Mouse (Mus musculus): Measurements from ENCODE around the gene Vat1l.

The Vat1l gene

DNA sequence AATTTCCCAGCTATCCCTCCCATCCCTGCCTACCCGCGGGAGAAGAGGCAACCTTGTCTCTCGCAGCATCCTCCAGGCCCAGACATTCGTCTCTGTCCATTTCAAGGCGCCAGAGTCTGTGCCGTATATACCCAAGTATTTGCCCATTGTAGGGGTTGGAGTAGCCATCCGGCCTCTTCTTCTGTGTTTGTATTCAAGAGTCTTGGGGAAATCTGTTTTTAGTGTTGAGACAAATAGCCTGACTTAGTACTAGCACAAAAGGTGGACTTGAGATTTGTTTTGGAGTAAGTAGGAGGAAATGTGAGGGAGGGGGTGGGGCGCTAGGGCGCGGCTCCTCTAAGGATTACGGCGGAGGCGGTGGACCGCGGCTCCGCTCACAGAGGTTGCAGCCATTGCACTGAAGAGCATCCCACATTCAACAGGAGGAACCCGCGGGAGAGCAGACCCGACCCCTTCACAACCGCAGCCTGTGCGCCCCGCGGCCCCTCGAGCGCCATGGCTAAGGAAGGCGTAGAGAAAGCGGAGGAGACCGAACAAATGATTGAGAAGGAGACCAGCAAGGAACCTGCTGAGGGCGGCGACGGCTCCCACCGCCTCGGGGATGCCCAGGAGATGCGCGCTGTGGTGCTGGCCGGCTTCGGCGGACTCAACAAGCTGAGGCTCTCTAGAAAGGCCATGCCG is at the start of gene Vat1l:
TSS of gene Vat1l (plus strand) at position 392 of the 681 bp plus-strand sequence.
- peak; percentile 13 to 23 for DNase-seq (ENCODE audit: low spot score in 2 of 2)

DNA sequence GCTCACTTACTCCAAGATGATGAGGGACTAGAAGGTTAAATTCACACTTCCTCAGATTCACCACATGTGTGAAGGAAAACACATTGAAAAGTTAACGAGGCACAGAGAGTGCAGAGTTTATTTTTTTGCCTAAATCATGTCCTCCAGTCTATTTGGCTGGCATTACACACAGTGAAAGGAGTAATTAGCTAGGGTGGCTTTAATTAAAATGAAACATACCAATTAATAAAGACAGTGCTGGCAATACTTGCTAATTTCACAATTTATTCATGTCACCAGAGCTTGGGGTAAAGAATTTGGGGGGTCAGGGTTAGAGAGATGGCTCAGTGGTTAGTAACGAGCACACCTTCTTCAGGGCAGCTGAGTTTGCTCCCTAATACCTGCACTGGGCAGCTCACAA is 46.8 kb upstream of the Vat1l start:
- no peak for DNase-seq (ENCODE audit: low spot score in 2 of 2)

DNA sequence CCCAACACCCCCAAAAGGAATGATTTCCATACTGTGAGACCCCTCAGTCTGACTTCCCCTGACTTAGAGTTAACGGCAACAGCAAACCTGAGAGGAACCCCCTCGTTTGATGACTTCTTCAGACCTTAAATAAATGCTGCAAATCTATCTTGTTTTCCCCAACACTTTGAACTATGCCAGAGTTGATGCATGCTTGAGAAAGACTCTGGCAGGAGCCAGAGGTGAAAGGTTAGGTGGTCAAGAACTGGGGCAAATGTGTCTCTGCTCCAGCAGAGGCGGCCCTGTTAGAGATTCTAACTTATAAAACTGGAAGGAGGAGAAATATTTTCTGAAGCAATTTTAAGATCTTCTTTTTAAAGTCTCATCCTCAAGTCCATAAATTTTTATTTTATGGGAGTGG is 45.7 kb upstream of the Vat1l start:
- DNase-seq (ENCODE audit: low spot score in 2 of 2) = no peak

DNA sequence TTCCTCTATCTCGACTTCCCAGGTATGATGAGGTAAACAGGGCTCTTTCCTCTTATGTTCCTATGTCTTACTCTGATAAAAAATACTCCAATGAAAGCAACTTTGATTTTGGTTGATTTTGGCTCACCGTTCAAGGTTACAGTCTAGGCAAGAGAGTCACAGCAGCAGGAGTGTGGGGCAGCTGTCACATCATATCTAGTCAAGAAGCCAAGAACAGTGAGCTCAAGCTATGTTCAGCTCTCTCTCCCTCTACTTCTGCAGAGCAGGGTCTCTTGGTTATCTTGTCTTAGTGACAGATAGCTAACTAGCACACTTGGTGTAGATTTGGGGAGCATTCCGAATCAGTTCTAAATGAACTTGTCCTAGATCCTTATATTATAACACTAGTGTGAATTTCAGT is 41.5 kb upstream of the Vat1l start:
- no peak for DNase-seq (ENCODE audit: low spot score in 2 of 2)

DNA sequence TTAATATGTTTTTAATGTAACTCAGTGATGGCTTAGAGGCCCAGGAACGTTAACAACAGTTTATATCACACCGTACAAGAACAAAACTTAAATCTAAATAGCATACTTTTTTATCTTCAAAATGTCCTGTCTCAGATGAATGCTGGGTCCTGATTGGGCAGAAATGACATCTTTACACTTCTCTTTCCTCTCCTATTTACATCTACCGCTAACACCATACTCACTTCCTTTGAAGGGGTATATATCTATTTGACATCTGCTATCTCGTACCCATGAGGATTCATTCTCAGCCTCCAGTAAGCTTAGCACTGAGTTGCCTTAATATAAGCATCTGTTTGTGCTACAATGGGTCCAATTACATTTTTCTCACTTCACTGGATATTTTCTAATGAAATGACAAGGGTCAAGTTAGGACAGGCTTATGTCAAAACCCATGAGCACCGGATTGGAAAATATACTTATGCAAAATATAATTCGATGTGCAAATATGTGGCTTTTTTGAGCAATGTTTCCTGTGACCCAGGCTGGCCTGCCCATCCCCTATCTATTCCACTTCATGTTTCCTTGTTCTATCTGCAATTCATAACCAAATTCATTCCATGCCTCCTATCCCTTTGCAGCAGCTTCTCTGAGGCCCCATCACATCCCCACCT is 40.8 kb upstream of the Vat1l start:
- DNase-seq (ENCODE audit: low spot score in 2 of 2) = no peak

DNA sequence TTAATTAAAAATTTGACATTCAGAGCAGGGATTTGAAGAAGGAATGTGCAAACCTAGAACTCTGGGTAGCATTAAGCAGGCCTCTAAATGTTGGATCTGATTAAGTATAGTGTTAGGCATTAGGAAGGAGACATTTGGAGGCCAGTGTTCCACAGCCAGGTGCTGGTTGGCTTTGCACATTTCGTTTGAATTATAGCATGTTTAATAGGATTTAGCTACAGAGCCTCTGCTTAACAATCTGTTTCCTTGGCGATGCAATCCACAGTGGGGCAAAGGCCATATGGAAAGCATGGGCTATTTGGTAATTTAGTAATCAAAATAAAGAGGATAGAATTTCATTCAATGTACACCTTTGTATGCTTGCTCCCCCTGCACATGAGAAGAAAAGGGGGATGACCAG is 39.7 kb upstream of the Vat1l start:
- DNase-seq (ENCODE audit: low spot score in 2 of 2) = no peak

DNA sequence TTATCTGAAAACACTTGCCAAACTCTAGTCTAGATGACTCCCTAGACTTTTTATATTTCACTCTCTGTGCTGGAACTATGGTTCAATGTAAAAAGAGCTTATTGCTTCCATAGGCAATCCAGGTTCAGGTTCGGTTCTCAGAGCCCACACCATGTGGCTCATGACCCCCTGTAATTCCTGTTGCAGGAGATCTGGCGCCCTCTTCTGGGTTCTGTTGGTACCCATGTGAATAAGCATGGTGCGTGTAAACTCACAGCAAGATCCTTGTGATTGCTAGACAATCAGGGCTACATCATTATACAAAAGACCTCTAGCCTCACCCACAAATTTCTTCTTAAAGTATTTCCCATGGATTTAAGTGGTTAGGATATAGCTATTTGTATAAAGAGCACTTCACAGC is 28.7 kb upstream of the Vat1l start:
- no peak for DNase-seq (ENCODE audit: low spot score in 2 of 2)

DNA sequence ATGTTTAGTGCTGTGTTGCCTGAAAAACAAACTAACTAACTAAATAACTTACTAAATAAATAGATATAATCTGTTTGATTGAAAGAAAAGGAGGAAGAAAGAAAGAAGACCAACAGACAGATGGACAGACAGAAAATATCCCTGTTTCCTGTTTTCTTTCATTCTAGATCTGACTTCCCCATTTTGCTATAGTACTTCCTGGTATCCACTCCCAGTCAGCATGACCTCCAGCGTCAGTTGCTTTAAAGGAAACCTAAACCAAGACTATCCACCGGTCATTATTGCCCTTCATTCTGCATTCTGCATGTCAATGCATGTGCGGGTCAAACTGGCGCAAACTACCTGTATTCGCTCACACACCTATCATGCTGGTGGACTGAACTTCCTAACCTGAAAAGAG is 12.1 kb upstream of the Vat1l start:
- no peak for DNase-seq (ENCODE audit: low spot score in 2 of 2)

DNA sequence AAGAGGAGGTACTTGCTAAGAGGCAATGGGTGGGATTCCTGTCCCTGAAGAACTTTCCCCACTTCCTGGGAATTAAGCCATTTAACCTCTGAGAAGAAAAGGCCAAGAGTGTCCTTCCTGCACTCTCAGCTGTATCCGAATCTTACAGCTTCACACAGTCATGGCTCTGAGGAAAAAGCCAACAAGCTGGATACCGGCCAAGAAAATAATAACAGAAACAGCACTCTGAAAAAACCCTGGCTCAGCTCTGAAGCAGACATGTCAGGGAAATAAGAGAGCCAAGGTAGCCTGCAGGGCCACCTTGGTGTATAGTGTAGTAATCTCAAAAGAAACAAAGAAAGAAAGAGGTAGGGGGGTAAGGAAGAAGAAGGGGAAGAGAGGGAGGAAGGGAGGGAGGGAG is 6.4 kb upstream of the Vat1l start:
- no peak for DNase-seq (ENCODE audit: low spot score in 2 of 2)

DNA sequence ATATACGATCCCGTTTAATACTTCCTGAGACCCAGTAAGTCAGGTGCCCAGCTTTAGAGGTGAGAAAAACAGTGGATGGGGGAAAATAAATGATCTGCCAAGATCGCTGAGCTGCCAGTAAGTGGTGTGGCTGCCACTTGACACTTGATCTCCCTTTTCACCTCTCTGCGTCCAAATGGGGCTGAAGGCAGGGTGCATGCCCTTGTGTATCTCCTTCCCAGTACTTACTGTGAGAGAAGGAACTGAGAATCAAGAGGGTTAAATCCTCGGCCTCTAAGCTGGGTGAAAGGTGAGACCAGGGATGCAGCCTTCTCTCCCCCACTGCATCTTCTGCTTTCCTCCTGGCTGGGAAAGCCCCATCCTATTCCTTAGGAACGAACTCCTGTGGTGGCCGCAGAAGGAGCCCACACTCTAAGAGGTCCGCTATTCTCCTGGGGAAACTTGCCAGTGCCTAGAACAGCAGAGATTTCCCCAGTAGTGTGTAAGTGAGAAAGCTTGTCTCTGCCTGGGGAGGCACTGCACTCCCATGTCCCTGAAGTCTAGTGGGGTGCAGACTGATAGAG is 1.1 kb downstream of the Vat1l start:
- no peak for DNase-seq (ENCODE audit: low spot score in 2 of 2)

DNA sequence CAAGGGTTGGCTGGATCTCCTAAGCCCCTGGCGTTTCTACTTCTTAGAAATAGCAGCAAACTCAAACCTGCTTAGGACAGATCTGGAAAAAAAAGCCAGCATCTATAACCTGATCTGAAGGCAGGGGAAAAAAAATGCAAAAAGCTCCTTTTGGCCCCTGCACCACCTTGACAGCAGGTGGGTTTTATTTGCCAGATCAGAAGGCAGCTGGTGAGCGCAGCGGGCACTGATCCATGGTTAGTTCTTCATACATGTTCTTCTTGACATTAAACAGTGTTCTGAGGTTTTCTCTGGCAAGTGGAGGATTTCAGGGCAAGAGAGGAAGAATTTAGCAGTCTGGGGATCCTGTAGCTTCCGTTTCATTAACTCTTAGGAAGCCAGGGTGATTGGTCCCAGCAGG is 1.6 kb downstream of the Vat1l start:
- no peak for DNase-seq (ENCODE audit: low spot score in 2 of 2)

DNA sequence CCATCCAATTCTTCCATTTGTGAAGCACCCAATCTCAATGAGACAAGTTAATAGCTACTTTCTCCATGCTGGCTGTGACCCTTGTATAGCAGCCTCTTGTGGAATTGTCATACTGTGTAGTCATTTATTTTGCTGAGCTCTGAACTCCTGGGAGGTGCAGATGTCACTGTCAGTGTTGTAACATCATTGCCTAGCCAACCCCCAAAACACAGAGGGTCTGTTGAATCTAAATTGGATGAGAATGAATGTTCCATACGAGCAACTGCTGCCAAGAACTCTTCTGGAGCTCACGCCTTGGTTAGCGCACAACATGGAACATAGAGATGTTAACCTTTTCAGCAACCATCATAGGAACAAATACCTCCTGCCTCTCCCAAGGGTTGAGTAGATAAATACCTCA is 15.4 kb downstream of the Vat1l start:
- DNase-seq (ENCODE audit: low spot score in 2 of 2) = no peak

DNA sequence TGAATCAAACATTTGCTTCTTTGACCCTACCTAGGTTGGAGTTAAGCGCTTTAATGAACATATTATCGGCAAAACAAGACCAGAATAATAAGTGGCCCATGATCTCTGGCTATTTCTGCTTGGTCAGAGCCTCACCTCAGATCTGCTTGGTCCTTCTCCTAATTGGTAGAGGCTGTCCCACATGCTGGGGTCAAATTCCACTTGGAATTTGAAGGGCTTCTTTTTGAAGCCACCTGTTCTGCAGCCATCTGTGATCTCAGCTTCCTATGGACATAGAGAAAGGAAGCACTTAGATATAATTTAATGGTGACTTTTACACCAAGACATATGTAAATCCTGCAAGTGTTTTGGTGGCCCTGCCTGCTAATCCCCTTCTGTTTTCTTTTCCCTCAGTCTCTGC is 16.6 kb downstream of the Vat1l start:
- no peak for DNase-seq (ENCODE audit: low spot score in 2 of 2)

DNA sequence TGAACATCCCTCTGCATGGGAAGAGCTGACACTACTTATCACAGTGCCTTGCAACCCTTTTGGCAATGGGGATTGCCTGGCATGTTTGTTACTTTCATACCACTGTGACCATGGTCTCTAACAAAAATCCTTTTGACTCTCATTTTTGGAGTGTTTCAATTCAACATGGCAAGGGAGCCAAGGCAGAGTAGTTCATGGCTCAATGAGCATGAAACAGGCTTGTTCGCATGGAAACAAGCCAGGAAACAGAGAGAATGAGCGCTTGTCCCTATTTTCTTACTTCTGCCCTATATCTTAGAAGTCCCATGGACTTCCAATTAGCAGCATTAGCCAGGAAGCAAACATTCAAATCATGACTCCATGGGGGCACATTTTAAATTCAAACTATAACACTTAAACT is 18.6 kb downstream of the Vat1l start:
- no peak for DNase-seq (ENCODE audit: low spot score in 2 of 2)

DNA sequence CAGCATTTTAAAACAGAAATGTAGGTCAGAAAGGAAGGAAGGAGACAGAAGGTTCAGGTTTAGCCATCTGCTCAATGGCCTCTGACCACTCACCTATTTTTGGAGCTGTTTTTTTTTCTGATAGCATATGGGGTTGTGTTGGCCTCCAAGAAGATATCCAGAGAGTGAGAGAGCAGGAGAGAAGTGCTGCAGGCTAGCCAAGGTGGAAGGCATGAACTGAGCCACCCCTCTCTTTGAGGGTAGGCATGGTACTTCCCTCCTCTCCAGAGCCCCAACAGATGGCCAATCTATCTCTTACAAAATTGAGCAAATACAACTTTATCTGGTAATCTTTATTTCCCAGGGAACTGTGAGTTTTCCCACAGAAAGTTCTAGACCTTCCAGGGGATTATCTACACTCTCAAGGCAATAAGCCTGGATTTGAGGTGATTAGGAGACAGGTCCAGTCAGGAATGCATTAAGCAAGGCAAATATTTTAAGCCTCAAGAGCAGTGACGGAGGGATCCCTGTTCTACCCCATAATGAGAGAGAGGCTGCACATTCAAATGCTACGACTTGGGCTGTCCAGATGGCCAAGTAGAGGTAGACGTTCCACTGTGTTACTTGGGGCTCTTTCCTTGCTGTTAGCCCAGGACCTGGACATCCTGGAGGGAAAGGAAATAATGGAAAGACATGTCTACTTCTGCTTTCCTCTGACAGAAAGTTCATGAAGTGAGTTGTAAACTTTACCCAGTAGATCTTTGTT is 46.1 kb downstream of the Vat1l start:
- DNase-seq (ENCODE audit: low spot score in 2 of 2) = no peak

DNA sequence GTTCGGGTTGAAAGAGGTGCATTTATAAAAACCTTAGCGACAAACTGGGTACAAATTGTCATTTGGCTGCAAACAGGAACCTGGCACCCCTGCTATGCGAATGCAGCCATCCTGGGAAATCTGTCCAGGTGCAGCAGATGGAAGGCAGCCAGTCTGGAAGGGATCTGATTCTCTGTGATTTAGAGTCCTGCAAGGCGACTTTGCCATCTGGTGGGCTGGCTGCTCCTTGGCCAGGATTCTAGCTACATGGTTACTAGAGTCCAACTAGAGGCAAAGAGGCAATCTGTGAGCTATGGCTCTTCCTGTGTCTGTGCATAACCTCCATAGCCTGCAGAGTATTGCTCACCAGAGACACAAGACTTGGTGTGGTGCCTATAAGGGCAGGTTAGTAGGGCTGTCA is 53.3 kb downstream of the Vat1l start:
- DNase-seq (ENCODE audit: low spot score in 2 of 2) = no peak

DNA sequence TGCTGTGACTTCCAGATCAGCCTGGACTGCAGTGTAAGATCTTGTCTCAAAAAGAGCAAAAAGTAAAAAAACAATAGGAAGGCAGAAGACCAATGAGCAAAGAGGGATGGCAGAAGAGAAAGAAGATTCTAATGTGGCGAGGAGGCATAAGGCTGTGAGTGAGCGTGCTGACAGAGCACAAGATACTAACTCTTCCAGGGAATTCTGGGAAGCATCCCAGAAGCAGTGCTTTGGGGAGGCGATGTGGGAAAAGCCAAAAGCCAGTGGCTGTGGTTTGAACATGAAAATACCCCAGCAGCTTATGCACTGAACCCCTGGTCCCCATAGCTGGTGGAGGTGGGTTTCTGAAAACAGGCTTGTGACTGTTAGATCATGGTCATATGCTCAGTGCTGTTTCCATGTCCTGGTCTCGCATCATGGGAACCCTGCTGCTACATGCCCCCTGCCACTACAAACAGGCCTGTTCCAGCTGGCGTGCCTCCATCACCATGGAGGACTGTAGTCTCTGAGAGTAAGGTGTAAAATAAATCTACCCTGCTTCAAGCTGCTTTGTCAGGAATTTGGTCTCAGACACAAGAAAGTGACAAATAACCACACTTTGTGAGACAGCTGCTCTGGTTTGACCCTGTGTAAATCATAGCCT is 54.4 kb downstream of the Vat1l start:
- no peak for DNase-seq (ENCODE audit: low spot score in 2 of 2)

DNA sequence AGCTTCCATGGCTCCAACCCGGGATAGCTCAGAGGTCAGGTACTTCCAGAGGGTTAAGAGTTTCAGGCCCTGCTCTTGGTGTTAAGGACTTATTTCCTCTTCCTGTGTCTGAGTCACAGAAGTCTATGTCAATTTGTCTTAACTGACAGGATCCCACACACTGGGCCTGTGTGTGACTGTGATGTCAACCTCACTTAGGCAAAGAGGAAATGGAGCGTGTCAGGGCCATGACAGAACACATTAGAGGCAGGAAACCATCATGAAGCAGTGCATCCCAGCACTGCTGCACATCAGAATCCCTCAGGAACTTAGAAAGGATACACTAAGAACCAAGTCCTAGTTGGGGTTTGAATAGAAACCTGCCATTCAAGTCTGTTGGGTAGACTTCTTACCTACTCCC is 56.9 kb downstream of the Vat1l start:
- DNase-seq (ENCODE audit: low spot score in 2 of 2) = no peak

DNA sequence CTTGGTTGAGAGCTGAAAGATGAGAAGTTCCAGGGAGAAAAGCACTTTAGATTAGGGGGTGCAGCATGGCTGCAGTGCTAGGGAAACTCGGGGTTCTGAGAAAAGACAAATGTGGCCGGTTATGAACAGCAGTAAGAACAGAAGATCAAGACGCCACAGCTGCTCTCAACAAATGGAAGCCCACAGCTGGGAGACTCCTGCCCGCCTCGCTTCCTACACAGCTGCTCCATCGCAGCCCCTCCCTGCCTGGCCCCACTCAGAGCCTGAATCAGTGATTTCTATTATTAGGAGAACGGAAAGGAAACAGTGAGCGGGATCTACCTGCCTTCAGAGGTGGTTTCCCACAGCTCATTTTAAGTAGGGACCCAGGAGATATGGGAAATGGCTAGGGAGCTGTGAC is 69.1 kb downstream of the Vat1l start:
- no peak for DNase-seq (ENCODE audit: low spot score in 2 of 2)

DNA sequence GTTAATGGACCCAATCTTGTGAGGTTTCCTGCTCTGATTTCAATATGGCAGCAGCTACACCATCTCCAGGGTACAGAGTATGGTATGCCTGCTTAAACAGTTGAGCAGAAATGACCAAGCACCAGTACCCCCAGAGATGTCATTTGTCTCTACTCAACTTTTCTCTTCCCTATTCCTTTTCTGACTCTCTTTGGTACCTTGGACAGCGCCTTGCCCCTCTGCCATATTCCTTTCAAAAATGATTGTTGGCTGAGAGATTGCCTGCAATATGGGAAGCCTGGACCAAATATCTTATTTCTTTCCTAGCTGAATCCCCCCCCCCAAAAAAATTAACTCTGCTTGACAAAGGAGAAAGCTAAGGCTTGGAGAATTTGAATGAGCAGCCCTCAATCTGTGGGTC is 75.7 kb downstream of the Vat1l start:
- DNase-seq (ENCODE audit: low spot score in 2 of 2) = no peak

DNA sequence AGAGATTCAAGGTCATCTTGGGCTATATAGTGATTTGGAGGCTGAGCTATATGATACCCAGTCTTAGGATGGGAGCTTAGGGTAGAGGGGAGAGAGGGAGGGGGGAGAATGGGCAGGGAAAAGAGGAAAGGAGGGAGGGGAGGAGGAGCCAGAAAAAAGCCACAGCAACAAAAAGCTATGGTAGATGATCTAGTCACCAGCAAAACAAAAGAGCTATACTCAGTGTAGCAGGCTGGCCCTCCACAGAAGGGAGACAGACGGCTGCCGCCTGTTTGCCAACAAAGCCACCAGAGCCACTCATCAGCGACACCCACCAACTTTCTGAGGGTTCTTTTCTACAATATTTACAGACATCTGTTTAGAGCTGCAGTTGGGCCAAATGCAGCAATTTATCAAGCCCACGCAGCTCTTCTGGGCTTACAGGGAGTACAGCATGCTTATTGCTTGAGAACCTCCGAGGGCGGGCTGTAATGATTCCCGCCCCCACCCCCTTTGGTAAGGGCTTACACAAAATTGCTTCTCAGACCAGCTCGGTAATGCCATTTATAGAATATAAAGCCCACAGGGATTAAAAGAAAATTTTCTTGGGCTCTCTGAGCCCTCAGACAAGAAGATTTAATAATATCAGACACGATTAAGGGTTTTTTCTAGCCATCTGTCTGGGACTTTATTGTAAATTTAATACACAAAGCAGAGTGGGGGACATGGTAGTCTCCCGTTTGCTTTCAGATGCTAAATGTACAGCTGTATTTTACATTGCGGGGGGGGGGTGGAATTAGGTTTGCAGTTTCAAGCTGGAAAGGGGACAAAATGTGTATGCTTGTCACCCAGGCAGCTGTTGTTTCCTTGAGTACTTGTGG is 89.7 kb downstream of the Vat1l start:
- peak; percentile 18 to 44 for DNase-seq (ENCODE audit: low spot score in 2 of 2)

DNA sequence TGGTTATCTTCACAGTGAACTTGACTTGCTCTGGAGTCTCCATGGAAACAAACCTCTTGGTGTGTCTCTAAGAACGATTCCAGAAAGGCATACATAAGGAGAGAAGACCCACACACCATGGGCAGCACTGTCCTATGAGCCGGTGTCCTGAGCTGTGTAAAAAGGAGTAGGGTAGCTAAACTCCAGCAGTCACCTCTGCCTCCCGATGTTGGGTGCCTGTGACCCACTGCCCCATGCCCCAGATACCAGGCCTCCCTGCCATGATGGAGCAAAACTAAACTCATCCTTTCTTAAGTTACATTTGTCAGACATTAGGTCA is 90.3 kb downstream of the Vat1l start:
- DNase-seq (ENCODE audit: low spot score in 2 of 2) = no peak

Measured in frontal cortex, postnatal 25 days (tissue).